Mouse (Mus musculus): ENCODE data around the gene Bicc1. TPM values are rescaled to one million over a fixed set of nuclear protein-coding genes. Genes with fewer than 3 reads are reported as not detected.

Bicc1 gene
- total and polyA plus RNA-seq, 2 experiments from 2014 or later: 4.9 to 6.5 TPM

- 54% methylated on average over 7 of the region's 7 CpGs for WGBS
- DNase-seq (ENCODE audit: low spot score) (no peak), ATAC-seq (ENCODE audit: low FRiP score) (no peak)
- Histone ChIP-seq H3K4me3 (ENCODE audit: low read depth, low read length) (no peak overlapping the region), H3K4me1 (ENCODE audit: insufficient read depth, low read length) (no peaks in the 10 kb centered on the region), H3K9me3 (ENCODE audit: low read length) (no peaks in the 10 kb centered on the region), H3K36me3 (ENCODE audit: insufficient read depth, low read length) (no peaks in the 10 kb centered on the region), H3K27me3 (ENCODE audit: insufficient read depth, low read length) (no peaks in the 10 kb centered on the region), H3K9ac (replicated peaks; ENCODE audit: low read length, poor library complexity, severe bottlenecking) (no peak overlapping the region), H3K4me2 (ENCODE audit: low read depth, low read length, poor library complexity, severe bottlenecking) (no peak overlapping the region), H3K27ac (ENCODE audit: low read depth, low read length) (no peak overlapping the region)
- TF ChIP-seq CTCF (IDR thresholded peaks at IDR 0.05): no peak
These were observed 123.0 kb downstream of the Bicc1 start for GRCm38 (mm10) chr10:71036484-71036883.

GRCm38 (mm10) chr10:71028996-71029395, 130.5 kb downstream of the Bicc1 start:
- Histone ChIP-seq H3K36me3 (ENCODE audit: insufficient read depth, low read length) (no peaks in the 10 kb centered on the region), H3K4me3 (ENCODE audit: low read depth, low read length) (no peak overlapping the region), H3K9ac (replicated peaks; ENCODE audit: low read length, poor library complexity, severe bottlenecking) (no peak overlapping the region), H3K4me1 (ENCODE audit: insufficient read depth, low read length) (0 out of 2 replicates have a peak, but pooled peaks cover 5% of the 10 kb centered on the region), H3K27ac (ENCODE audit: low read depth, low read length) (no peak overlapping the region), H3K9me3 (ENCODE audit: low read length) (no peaks in the 10 kb centered on the region), H3K4me2 (ENCODE audit: low read depth, low read length, poor library complexity, severe bottlenecking) (no peak overlapping the region), H3K27me3 (ENCODE audit: insufficient read depth, low read length) (no peaks in the 10 kb centered on the region)
- no peak for TF ChIP-seq CTCF (IDR thresholded peaks at IDR 0.05)
- no peak for ATAC-seq (ENCODE audit: low FRiP score)
- DNase-seq (ENCODE audit: low spot score): no peak
- WGBS: 78% methylated on average over 4 of the region's 4 CpGs

- 64% methylated on average over 14 of the region's 14 CpGs for WGBS
- Histone ChIP-seq H3K9me3 (ENCODE audit: low read length) (no peaks in the 10 kb centered on the region), H3K36me3 (ENCODE audit: insufficient read depth, low read length) (no peaks in the 10 kb centered on the region), H3K27ac (ENCODE audit: low read depth, low read length) (no peak overlapping the region), H3K9ac (replicated peaks; ENCODE audit: low read length, poor library complexity, severe bottlenecking) (no peak overlapping the region), H3K4me1 (ENCODE audit: insufficient read depth, low read length) (0 out of 2 replicates have a peak, but pooled peaks cover 5% of the 10 kb centered on the region), H3K4me3 (ENCODE audit: low read depth, low read length) (no peak overlapping the region), H3K27me3 (ENCODE audit: insufficient read depth, low read length) (no peaks in the 10 kb centered on the region), H3K4me2 (ENCODE audit: low read depth, low read length, poor library complexity, severe bottlenecking) (no peak overlapping the region)
- DNase-seq (ENCODE audit: low spot score) (no peak), ATAC-seq (ENCODE audit: low FRiP score) (no peak)
- no peak for TF ChIP-seq CTCF (IDR thresholded peaks at IDR 0.05)
These were observed 131.2 kb downstream of the Bicc1 start for GRCm38 (mm10) chr10:71028066-71028844.

- WGBS: 88% methylated on average over 18 of the region's 18 CpGs
- no peak for DNase-seq (ENCODE audit: low spot score)
These were observed 134.2 kb downstream of the Bicc1 start for GRCm38 (mm10) chr10:71025131-71025894.

GRCm38 (mm10) chr10:71024681-71025080, 134.8 kb downstream of the Bicc1 start:
- H3K9me3 ChIP-seq (ENCODE audit: low read length): no peaks in the 10 kb centered on the region
- no peak for TF ChIP-seq CTCF (IDR thresholded peaks at IDR 0.05)
- no peak for ATAC-seq (ENCODE audit: low FRiP score)
- H3K4me1 ChIP-seq (ENCODE audit: insufficient read depth, low read length): 0 out of 2 replicates have a peak, but pooled peaks cover 5% of the 10 kb centered on the region
- no peak overlapping the region for H3K4me3 ChIP-seq (ENCODE audit: low read depth, low read length)
- WGBS: 86% methylated on average over 9 of the region's 9 CpGs
- no peak overlapping the region for H3K4me2 ChIP-seq (ENCODE audit: low read depth, low read length, poor library complexity, severe bottlenecking)
- no peak overlapping the region for H3K9ac ChIP-seq (replicated peaks; ENCODE audit: low read length, poor library complexity, severe bottlenecking)
- H3K27ac ChIP-seq (ENCODE audit: low read depth, low read length): no peak overlapping the region
- no peaks in the 10 kb centered on the region for H3K36me3 ChIP-seq (ENCODE audit: insufficient read depth, low read length)
- no peaks in the 10 kb centered on the region for H3K27me3 ChIP-seq (ENCODE audit: insufficient read depth, low read length)
- no peak for DNase-seq (ENCODE audit: low spot score)

More at GRCm38 (mm10) chr10:71025131-71025894, 134.2 kb downstream of the Bicc1 start:
- no peaks in the 10 kb centered on the region for H3K9me3 ChIP-seq (ENCODE audit: low read length)
- H3K27ac ChIP-seq (ENCODE audit: low read depth, low read length): no peak overlapping the region
- H3K9ac ChIP-seq (replicated peaks; ENCODE audit: low read length, poor library complexity, severe bottlenecking): no peak overlapping the region
- no peak overlapping the region for H3K4me2 ChIP-seq (ENCODE audit: low read depth, low read length, poor library complexity, severe bottlenecking)
- TF ChIP-seq CTCF (IDR thresholded peaks at IDR 0.05): no peak
- no peak overlapping the region for H3K4me3 ChIP-seq (ENCODE audit: low read depth, low read length)
- H3K36me3 ChIP-seq (ENCODE audit: insufficient read depth, low read length): no peaks in the 10 kb centered on the region
- ATAC-seq (ENCODE audit: low FRiP score): no peak
- H3K27me3 ChIP-seq (ENCODE audit: insufficient read depth, low read length): no peaks in the 10 kb centered on the region
- 0 out of 2 replicates have a peak, but pooled peaks cover 5% of the 10 kb centered on the region for H3K4me1 ChIP-seq (ENCODE audit: insufficient read depth, low read length)

- no peak overlapping the region for H3K9ac ChIP-seq (replicated peaks; ENCODE audit: low read length, poor library complexity, severe bottlenecking)
- no peaks in the 10 kb centered on the region for H3K9me3 ChIP-seq (ENCODE audit: low read length)
- WGBS: 74% methylated on average over 3 of the region's 3 CpGs
- H3K4me3 ChIP-seq (ENCODE audit: low read depth, low read length): no peak overlapping the region
- DNase-seq (ENCODE audit: low spot score) (no peak), ATAC-seq (ENCODE audit: low FRiP score) (no peak)
- H3K27ac ChIP-seq (ENCODE audit: low read depth, low read length): no peak overlapping the region
- 0 out of 2 replicates have a peak, but pooled peaks cover 5% of the 10 kb centered on the region for H3K4me1 ChIP-seq (ENCODE audit: insufficient read depth, low read length)
- H3K4me2 ChIP-seq (ENCODE audit: low read depth, low read length, poor library complexity, severe bottlenecking): no peak overlapping the region
- no peaks in the 10 kb centered on the region for H3K27me3 ChIP-seq (ENCODE audit: insufficient read depth, low read length)
- no peak for TF ChIP-seq CTCF (IDR thresholded peaks at IDR 0.05)
- no peaks in the 10 kb centered on the region for H3K36me3 ChIP-seq (ENCODE audit: insufficient read depth, low read length)
These were observed 136.0 kb downstream of the Bicc1 start for GRCm38 (mm10) chr10:71023471-71023870.

All from midbrain, postnatal 0 days (tissue).